Mouse (Mus musculus) MEL (cell line): ENCODE measurements around the gene Armc7. TPM values are rescaled to one million over a fixed set of nuclear protein-coding genes. Genes with fewer than 3 reads are reported as not detected.
A peak's percentile ranks its signal among the peaks of the same experiment; 100 is the strongest.

Experiments
- DNase-seq: peaks from one replicate; pipeline ENCODE4 v3.0.0; 2011; ENCODE audit warnings: low read depth, low spot score
- H3K27ac ChIP-seq: 2 replicates; pipeline ENCODE4 v1.5.1; 2012; ENCODE audit warnings: low read depth, mild to moderate bottlenecking, control low read depth, low read length, moderate library complexity; ENCODE audit not compliant: control insufficient read depth
- H3K27me3 ChIP-seq, 2 experiments: fragments of 150-350 bp in 1 of 2; sonication (generic) in 1 of 2; 2 replicates each; pipeline ENCODE4 v1.6.1; 2012; ENCODE audit warnings: low read length in 2 of 2, mild to moderate bottlenecking in 2 of 2, improper control_type of control experiment in 1 of 2, moderate library complexity in 1 of 2; ENCODE audit not compliant: insufficient read depth in 2 of 2, control insufficient read depth in 1 of 2
- H3K36me3 ChIP-seq, 2 experiments: 2 replicates each; pipeline ENCODE4 v1.6.1; 2012 to 2014; ENCODE audit warnings: low read length in 2 of 2, improper control_type of control experiment in 1 of 2, inconsistent platforms in 1 of 2, mild to moderate bottlenecking in 1 of 2; ENCODE audit not compliant: insufficient read depth in 2 of 2, control insufficient read depth in 1 of 2
- H3K4me1 ChIP-seq, 2 experiments: fragments of 150-350 bp in 1 of 2; sonication (generic) in 1 of 2; 2 replicates each; pipeline ENCODE4 v1.6.1; 2012; ENCODE audit warnings: low read length in 2 of 2, improper control_type of control experiment in 1 of 2, mild to moderate bottlenecking in 1 of 2; ENCODE audit not compliant: insufficient read depth in 2 of 2, control insufficient read depth in 1 of 2
- H3K4me3 ChIP-seq, 2 experiments: fragments of 150-350 bp in 1 of 2; sonication (generic) in 1 of 2; 2 replicates each; pipeline ENCODE4 v1.5.1; 2012; ENCODE audit warnings: low read depth in 2 of 2, low read length in 2 of 2, mild to moderate bottlenecking in 2 of 2, moderate library complexity in 2 of 2, control low read depth in 1 of 2, improper control_type of control experiment in 1 of 2; ENCODE audit not compliant: control insufficient read depth in 1 of 2, insufficient read depth in 1 of 2
- H3K79me2 ChIP-seq: 2 replicates; pipeline ENCODE4 v1.6.1; 2012; ENCODE audit warnings: mild to moderate bottlenecking, low read length, moderate library complexity; ENCODE audit not compliant: control insufficient read depth, poor library complexity, insufficient read depth
- H3K9ac ChIP-seq: 2 replicates; pipeline ENCODE4 v1.6.1; 2012; ENCODE audit warnings: low read depth, mild to moderate bottlenecking, control low read depth, low read length, moderate library complexity; ENCODE audit not compliant: control insufficient read depth, poor library complexity, severe bottlenecking
- H3K9me3 ChIP-seq: fragments of 150-350 bp; sonication (generic); replicated peaks from 2 replicates; pipeline ENCODE4 v1.6.1; 2012; ENCODE audit warnings: mild to moderate bottlenecking, low read length, improper control_type of control experiment, moderate library complexity; ENCODE audit not compliant: insufficient read depth
- BHLHE40 ChIP-seq: IDR thresholded peaks from 2 replicates; pipeline ENCODE4 v1.6.1; 2012; ENCODE audit warnings: low read depth, mild to moderate bottlenecking, inconsistent platforms, low read length, improper control_type of control experiment, borderline replicate concordance
- CHD2 ChIP-seq: IDR thresholded peaks from 2 replicates; pipeline ENCODE4 v1.6.1; 2011; ENCODE audit warnings: low read length, improper control_type of control experiment
- E2F4 ChIP-seq: IDR thresholded peaks from 2 replicates; pipeline ENCODE4 v1.6.1; 2011; ENCODE audit warnings: low read depth, low read length, improper control_type of control experiment, borderline replicate concordance
- ELF1 ChIP-seq: IDR thresholded peaks from 2 replicates; pipeline ENCODE4 v1.6.1; 2014; ENCODE audit warnings: low read depth, mild to moderate bottlenecking, inconsistent platforms, low read length, improper control_type of control experiment, moderate library complexity
- EP300 ChIP-seq, 2 experiments: IDR thresholded peaks; 2 replicates each; pipeline ENCODE4 v1.6.1; 2011; ENCODE audit warnings: improper control_type of control experiment in 2 of 2, low read length in 2 of 2, low read depth in 1 of 2, mild to moderate bottlenecking in 1 of 2
- ETS1 ChIP-seq: IDR thresholded peaks from 2 replicates; pipeline ENCODE4 v1.6.1; 2012; ENCODE audit warnings: low read depth, mild to moderate bottlenecking, inconsistent platforms, low read length, improper control_type of control experiment, moderate library complexity
- GABPA ChIP-seq: IDR thresholded peaks from 2 replicates; pipeline ENCODE4 v1.6.1; 2012; ENCODE audit warnings: low read depth, mild to moderate bottlenecking, inconsistent platforms, low read length, improper control_type of control experiment, moderate library complexity
- GATA1 ChIP-seq: IDR thresholded peaks from 2 replicates; pipeline ENCODE4 v1.6.1; 2011; ENCODE audit warnings: low read depth, low read length, improper control_type of control experiment
- HCFC1 ChIP-seq: IDR thresholded peaks from 2 replicates; pipeline ENCODE4 v1.6.1; 2012; ENCODE audit warnings: low read depth, mild to moderate bottlenecking, inconsistent platforms, low read length, improper control_type of control experiment, moderate library complexity
- MAFK ChIP-seq: IDR thresholded peaks from 2 replicates; pipeline ENCODE4 v1.6.1; 2011; ENCODE audit warnings: low read depth, mild to moderate bottlenecking, low read length, improper control_type of control experiment, borderline replicate concordance
- MEF2A ChIP-seq: IDR thresholded peaks from 2 replicates; pipeline ENCODE4 v1.6.1; 2014; ENCODE audit warnings: low read depth, mild to moderate bottlenecking, inconsistent platforms, low read length, improper control_type of control experiment; ENCODE audit not compliant: poor library complexity, insufficient replicate concordance, severe bottlenecking; ENCODE audit errors: extremely low read depth
- MXI1 ChIP-seq: IDR thresholded peaks from 2 replicates; pipeline ENCODE4 v1.6.1; 2011; ENCODE audit warnings: mild to moderate bottlenecking, low read depth, low read length, improper control_type of control experiment
- MYC ChIP-seq: IDR thresholded peaks from 2 replicates; pipeline ENCODE4 v1.6.1; 2011; ENCODE audit warnings: low read depth, mild to moderate bottlenecking, low read length, improper control_type of control experiment, moderate library complexity
- POLR2AphosphoS5 ChIP-seq: IDR thresholded peaks from 2 replicates; pipeline ENCODE4 v1.6.1; 2012; ENCODE audit warnings: low read depth, borderline replicate concordance, mild to moderate bottlenecking, inconsistent platforms, low read length, moderate library complexity, mixed read lengths
- RAD21 ChIP-seq: IDR thresholded peaks from 2 replicates; pipeline ENCODE4 v1.6.1; 2011; ENCODE audit warnings: mild to moderate bottlenecking, low read depth, low read length, improper control_type of control experiment
- SIN3A ChIP-seq: IDR thresholded peaks from 2 replicates; pipeline ENCODE4 v1.6.1; 2012; ENCODE audit warnings: low read length, improper control_type of control experiment, inconsistent platforms
- SMC3 ChIP-seq: IDR thresholded peaks from 2 replicates; pipeline ENCODE4 v1.6.1; 2011; ENCODE audit warnings: low read depth, low read length, improper control_type of control experiment
- TAL1 ChIP-seq: IDR thresholded peaks from 2 replicates; pipeline ENCODE4 v1.6.1; 2012; ENCODE audit warnings: mild to moderate bottlenecking, inconsistent platforms, low read length, moderate library complexity, mixed read lengths
- TCF12 ChIP-seq: IDR thresholded peaks from 2 replicates; pipeline ENCODE4 v1.6.1; 2014; ENCODE audit warnings: low read depth, mild to moderate bottlenecking, inconsistent platforms, low read length, improper control_type of control experiment, moderate library complexity
- UBTF ChIP-seq: IDR thresholded peaks from 2 replicates; pipeline ENCODE4 v1.6.1; 2012; ENCODE audit warnings: low read depth, mild to moderate bottlenecking, inconsistent platforms, low read length, improper control_type of control experiment, moderate library complexity, borderline replicate concordance; ENCODE audit not compliant: insufficient read depth
- USF1 ChIP-seq: IDR thresholded peaks from 2 replicates; pipeline ENCODE4 v1.6.1; 2014; ENCODE audit warnings: low read depth, mild to moderate bottlenecking, inconsistent platforms, low read length, improper control_type of control experiment, moderate library complexity
- USF2 ChIP-seq, 2 experiments: IDR thresholded peaks; 2 replicates each; pipeline ENCODE4 v1.6.1; 2011 to 2012; ENCODE audit warnings: improper control_type of control experiment in 2 of 2, low read length in 2 of 2, borderline replicate concordance in 1 of 2, inconsistent platforms in 1 of 2, low read depth in 1 of 2, mild to moderate bottlenecking in 1 of 2; ENCODE audit not compliant: insufficient read depth in 1 of 2
- ZC3H11A ChIP-seq: IDR thresholded peaks from 2 replicates; pipeline ENCODE4 v1.6.1; 2012; ENCODE audit warnings: low read depth, mild to moderate bottlenecking, inconsistent platforms, low read length, improper control_type of control experiment
- ZKSCAN1 ChIP-seq: IDR thresholded peaks from 2 replicates; pipeline ENCODE4 v1.6.1; 2012; ENCODE audit warnings: low read depth, mild to moderate bottlenecking, inconsistent platforms, low read length, improper control_type of control experiment, moderate library complexity
- ZNF384 ChIP-seq: IDR thresholded peaks from 2 replicates; pipeline ENCODE4 v1.6.1; 2012; ENCODE audit warnings: low read depth, mild to moderate bottlenecking, inconsistent platforms, low read length, improper control_type of control experiment
- polyA plus RNA-seq, 2 experiments: library from polyadenylated mRNA; stranded (reverse) in 1 of 2; unstranded in 1 of 2; fragments of >175 nt in 1 of 2; fragments of >200 nt in 1 of 2; gene quantifications; 2 replicates each; pipeline versions ENCODE4 v1.2.1 to v1.2.4; 2012; ENCODE audit warnings: low replicate concordance in 2 of 2, low read depth in 1 of 2; ENCODE audit not compliant: insufficient read length in 2 of 2, insufficient read depth in 1 of 2, missing spikeins in 1 of 2
- total RNA-seq: library from RNA; depleted of rRNA; stranded (reverse); fragments of 300-350 nt; gene quantifications from 2 replicates; pipeline ENCODE4 v1.2.3, GENCODE M21; 2012

The Armc7 gene
- total and polyA plus RNA-seq, 3 experiments: 9.1 to 13.1 TPM; not detected in 1

GRCm38 (mm10) chr11:115511121-115511520 is 35.7 kb downstream of the Armc7 start (continued):
- TF ChIP-seq CHD2 (no peak), E2F4 (no peak), USF1 (no peak), ZKSCAN1 (no peak), MEF2A (no peak), GATA1 (peak; percentile 55; the same call in 1 of the 2 replicates), MAFK (no peak), ETS1 (peak; percentile 60), EP300 (IDR thresholded peaks at IDR 0.05; ENCODE audit: low read depth in 1 of 2, low read length in 2 of 2) (peak; percentile 42 to 49; a peak in 3 of 4 replicates)

- TF ChIP-seq TCF12 (no peak), ETS1 (0 out of 2 replicates have a peak, but pooled peaks have one; percentile 27), HCFC1 (no peak), POLR2AphosphoS5 (no peak), ZC3H11A (no peak), E2F4 (no peak), RAD21 (no peak)
- TF ChIP-seq, all 39 proteins: peak for 1
- no peak for DNase-seq
- Histone ChIP-seq H3K27ac (peak overlapping the region; percentile 17; the same call in 1 of the 2 replicates), H3K4me1 (peaks cover 37 to 55% of the 10 kb centered on the region in 2 experiments), H3K9me3 (no peaks in the 10 kb centered on the region), H3K27me3 (no peaks in the 10 kb centered on the region), H3K9ac (peak overlapping the region; percentile 96), H3K79me2 (peaks cover 70% of the 10 kb centered on the region), H3K36me3 (peaks cover 4 to 53% of the 10 kb centered on the region in 2 experiments; a peak in 3 of 4 replicates), H3K4me3 (peak overlapping the region; percentile 78 to 96)
These were observed 36.5 kb downstream of the Armc7 start for GRCm38 (mm10) chr11:115512004-115512403.

- Histone ChIP-seq H3K9me3 (no peaks in the 10 kb centered on the region), H3K4me3 (peak overlapping the region; percentile 78 to 96), H3K9ac (peak overlapping the region; percentile 96), H3K27ac (peak overlapping the region; percentile 86), H3K4me1 (peaks cover 37 to 49% of the 10 kb centered on the region in 2 experiments), H3K79me2 (peaks cover 64% of the 10 kb centered on the region), H3K27me3 (no peaks in the 10 kb centered on the region), H3K36me3 (peaks cover 4 to 47% of the 10 kb centered on the region in 2 experiments; a peak in 3 of 4 replicates)
- peak; percentile 93 for DNase-seq
- TF ChIP-seq MXI1 (peak; percentile 90), ZNF384 (no peak), GATA1 (0 out of 2 replicates have a peak, but pooled peaks have one; percentile 25), TAL1 (no peak), HCFC1 (peak; percentile 67; the same call in 1 of the 2 replicates), MYC (no peak), GABPA (no peak), BHLHE40 (no peak), ELF1 (peak; percentile 82), E2F4 (no peak), ZKSCAN1 (no peak), SIN3A (peak; percentile 90), SMC3 (no peak; the same call in 1 of the 2 replicates), USF2 (IDR thresholded peaks at IDR 0.05; ENCODE audit: borderline replicate concordance in 1 of 2, insufficient read depth in 1 of 2, low read depth in 1 of 2, low read length in 2 of 2) (no peak), UBTF (no peak), EP300 (IDR thresholded peaks at IDR 0.05; ENCODE audit: low read depth in 1 of 2, low read length in 2 of 2) (no peak)
These were observed 37.1 kb downstream of the Armc7 start for GRCm38 (mm10) chr11:115512407-115513183.
